Mouse (Mus musculus) mature B cell (primary cell): ENCODE measurements at regions not wholly inside any gene's neighbourhood (a gene's known extent, or its start where the extent isn't known, plus 50 kb on each side); places are given as distances from the start of the nearest gene placed in this dataset.

Experiments used
- in situ Hi-C: fragments of 300-500 bp; cut with MboI; formaldehyde crosslinking; loops from 2 replicates; pipeline ENCODE4 v1.14.3; 2019

DNA sequence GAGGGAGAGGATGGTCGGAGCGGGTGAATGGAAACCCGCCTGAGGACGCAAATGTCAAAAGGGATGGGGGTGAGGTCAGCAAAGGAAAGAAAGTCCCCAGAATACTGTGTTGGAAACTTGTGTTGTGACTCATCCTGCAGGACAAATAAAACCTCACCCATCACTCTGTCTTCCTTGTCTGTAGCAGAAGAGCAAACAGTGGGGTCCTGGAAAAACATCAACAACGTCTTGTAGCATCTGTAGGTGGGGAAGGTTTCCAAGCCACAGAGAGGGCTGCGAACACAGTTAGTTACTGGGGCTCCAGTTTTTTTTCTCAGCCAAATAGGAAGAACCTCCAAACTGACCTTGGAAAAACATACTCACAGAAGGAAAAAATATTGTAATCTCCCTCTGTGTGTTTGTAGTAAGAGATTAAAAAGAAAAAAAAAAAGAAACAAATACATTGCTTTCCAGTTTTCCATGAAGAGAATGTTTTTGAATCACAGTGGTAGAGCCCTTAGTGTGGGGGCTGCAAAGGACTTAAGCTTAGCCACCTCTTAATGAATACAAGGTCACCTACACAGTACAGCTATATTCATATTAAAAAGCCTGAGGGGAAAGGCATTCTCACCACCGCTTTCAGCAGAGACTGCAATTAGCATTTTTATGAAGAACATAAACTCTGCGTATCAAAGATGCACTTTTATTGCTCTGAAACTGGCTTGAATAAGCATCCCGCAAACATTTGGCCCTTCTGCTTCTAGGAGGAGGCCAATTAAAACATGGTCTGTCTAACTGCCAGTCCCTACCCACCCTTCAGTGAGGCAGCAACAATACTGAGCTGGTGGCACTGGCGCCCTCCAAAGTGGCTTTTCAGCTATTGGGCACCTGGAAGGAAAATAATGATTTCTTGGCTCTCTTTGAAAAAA, 198.6 kb upstream of the Tprg start:
- in situ Hi-C loops: loop anchor here (25.0 kb wide), 1 partner anchor 1551 kb away; no protein-coding TSS in a partner anchor

DNA sequence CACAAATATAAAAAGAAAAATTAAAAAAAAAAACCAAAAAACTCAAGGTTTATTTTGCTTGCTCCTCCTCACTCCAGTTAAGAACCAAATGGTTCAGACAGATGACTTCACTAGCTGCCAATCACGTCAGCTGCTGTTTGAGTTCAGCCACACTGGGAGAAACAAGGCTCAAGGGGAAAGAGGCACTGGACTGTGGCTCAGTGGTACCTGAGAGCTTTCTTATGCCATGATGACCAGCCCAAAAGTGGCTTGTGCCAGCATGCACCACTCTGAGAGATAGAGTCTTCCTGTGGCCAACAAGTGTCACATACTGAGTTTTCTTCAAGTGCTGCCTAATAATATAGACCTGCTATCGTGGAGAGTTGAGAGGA, 198.0 kb upstream of the Tprg start:
- in situ Hi-C loops: loop anchor here (25.0 kb wide), 1 partner anchor 1551 kb away; no protein-coding TSS in a partner anchor

DNA sequence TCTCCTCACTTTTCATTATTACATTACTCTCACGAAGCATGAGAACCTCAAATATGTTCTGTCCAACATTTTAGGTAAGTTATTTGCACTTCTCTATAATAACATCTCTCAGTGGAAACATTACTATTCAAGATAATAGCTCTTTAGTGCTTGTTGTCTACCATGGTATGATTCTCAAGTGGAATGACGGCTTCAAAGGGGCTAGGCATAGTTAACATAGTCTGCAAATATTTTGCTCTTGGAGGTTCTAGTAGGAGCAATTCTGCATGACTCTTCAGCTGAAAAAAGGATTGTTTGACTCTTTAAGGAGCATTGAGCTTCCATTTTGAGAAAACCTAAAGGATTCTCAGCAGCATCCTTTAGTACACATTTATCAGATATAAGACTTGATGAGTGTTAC, 182.5 kb upstream of the Tprg start:
- in situ Hi-C loops: no loop called here

DNA sequence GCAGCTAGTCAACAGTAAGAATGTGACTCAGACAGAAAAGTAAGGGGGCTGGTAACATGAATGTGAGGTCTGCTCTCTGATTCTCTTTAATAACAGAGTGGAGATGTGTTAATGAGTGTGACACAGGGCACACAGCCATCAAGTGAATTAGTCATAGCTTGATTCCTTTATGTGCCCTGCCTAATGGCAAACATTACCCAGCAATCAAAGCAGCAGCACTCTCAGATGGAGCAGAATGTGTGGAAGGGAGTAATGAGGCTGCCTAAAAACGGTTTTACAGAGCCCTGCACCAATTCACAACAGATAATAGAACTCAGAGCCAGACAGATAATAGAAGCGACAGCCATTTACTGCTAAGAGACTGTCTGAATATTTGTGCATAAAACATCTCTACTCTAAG, 182.0 kb upstream of the Tprg start:
- in situ Hi-C loops: no loop called here

DNA sequence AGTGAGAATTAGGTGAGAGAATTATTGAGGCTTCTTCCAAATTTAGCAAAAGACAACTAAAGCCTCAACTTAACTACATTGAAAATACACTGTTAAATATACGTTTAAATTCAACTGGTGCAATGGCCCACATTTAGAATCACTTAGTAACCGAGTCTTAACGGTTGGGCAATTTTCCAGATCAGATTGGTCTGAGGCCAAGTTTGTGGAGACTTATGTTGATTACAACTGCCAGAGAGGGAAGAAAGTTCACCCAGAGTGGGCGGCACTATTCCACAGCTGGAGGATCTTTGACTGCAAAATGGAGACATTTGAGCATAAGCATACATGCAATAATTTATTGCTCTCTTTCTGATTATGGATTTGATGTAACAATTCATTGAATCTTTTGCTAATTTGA, 146.5 kb upstream of the Tprg start:
- in situ Hi-C loops: no loop called here

DNA sequence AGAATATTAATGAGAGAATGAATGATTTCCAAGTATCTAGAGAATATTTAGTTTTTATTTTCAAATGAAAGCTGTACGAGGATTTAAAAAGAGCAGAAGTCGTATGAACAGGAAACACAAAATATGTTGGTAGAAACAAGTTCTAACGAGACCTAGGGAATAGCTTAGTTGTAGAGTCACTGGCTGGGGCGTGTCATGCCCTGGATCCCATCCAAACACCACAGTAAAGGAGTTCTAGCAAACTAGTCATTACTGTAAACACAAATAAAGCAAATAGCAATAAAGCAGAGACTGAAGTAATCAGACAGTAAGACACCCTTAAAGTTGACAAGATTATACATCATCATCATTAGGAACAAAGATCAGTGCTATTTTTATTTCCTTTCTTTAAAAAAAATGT, 139.1 kb upstream of the Tprg start:
- in situ Hi-C loops: no loop called here

DNA sequence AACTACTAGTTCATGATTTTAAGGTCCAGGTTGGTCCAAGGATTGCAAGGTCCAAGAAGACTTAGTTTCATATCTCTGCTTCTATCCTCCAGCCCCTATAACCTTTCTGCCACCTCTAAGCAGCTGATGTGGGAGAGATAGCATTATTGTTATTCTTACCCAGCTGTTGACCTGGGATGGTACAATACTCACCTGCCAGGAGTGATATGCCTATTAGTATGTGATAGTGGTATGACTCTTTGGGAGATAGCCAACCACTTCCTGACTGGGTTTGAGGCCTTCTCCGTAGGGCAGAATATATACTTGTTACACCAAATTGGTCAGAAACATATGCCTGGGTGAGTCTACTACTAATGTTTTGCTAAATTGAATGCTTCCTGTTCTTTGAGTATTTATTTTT, 137.4 kb upstream of the Tprg start:
- in situ Hi-C loops: no loop called here

DNA sequence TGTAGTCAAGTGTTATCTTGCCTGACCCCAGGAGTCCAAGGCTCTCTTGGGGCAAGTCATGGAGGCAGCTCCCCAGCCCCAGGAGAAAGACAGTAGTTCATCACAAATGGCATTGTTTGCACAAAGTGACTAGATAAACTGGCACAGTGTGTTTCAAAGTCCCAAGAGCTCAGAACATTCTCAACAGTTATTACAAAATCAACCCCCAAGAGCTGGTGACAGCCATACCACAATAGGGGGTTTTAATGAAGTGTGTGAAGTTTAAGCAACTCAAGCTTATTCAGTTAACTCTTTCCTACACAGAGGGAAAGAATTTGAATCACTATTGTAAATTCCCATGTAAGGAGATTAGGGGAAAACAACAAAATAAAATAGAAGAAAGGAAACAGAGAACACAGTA, 109.7 kb upstream of the Tprg start:
- in situ Hi-C loops: no loop called here

DNA sequence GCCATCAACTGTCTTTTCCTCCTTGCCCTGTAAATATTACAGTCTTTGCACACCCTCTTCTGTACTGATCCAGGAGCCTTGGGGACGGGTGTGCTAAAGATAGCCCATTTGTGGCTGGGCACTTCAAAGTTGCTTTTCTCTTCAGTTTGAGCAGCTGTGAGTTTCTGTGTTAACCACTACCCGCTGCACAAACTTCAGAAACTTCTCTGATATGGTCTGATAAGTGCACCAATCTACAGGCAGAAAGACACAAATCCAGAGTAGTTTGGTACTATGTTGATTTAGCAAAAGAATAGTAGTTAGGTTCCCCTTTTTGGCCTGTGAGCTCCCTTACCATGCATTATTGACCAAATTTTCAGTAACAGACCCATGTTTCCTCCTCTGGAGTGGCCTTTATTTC, 108.6 kb upstream of the Tprg start:
- in situ Hi-C loops: no loop called here

DNA sequence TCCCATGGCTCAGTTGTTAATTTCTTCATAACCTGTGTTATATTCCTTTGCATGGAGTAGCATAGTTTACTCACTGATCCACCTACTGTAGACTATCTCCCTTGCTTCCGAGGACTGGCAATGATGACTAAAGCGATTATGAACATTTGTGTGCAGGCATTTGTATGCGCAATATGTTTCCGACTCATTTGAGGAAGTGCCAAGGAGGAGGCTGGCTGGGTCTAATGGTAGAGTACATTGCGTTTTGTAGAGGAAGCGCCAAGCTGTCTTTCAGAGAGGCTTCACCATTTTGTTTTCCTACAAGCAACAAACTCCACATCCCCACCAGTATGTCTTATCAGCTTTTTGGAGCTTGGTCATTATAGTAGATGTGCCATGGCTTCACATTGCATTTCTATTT, 104.7 kb upstream of the Tprg start:
- in situ Hi-C loops: no loop called here

DNA sequence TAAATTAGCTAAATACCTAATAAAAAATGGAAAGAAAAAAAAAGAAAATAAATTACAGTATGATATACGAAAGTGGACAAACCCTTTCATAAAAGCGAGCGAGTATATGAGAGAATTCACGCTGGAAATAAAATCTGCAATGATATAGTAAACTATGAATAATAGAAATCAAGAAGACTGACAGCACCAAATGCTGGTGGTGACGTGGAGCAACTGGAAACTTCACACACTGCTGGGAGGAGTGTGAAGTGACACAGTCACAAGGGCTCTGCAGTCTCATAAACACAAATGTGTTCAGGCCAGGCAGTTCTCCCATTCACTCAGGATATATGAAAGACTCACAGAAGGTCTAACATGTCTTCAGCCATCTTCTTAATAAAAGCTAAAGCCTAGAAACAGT, 89.5 kb upstream of the Tprg start:
- in situ Hi-C loops: no loop called here

DNA sequence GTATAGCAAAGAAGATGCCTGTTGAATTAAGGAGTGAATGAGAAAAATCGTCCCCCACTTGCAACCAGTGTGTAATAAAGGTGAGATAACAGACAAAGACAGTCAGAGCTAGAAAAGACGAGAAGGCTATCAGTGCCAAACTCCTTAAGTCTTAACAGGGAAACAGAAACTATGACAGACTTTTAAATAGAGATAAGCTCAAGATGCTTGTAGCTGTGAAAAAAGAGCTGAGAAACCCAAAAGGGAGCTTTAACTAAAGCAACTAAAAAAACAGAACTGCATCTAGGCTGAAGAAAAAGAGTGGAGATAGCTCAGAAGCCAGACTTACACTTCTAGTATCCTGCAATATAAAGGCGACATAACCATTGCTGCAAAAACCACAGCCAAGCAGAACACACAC, 87.8 kb upstream of the Tprg start:
- in situ Hi-C loops: no loop called here

DNA sequence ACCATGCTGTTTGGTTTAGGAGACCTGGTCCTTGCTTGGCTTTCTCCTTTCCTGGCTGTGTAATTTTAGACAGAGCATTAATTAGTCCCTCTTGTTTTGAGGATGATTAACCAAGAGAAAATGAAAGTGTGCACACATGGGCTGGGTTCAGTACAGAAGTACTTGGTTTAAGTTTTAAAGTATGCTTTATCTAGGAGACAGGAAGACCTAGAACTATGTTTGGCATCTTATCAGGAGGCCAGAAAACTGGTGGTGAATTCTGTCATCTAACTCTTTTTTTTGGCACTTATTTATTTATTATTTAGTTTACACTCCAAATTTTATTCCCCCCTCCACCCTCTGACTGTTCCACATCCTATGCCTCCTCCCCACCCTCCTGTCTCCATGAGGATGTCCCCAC, 86.6 kb upstream of the Tprg start:
- in situ Hi-C loops: no loop called here

DNA sequence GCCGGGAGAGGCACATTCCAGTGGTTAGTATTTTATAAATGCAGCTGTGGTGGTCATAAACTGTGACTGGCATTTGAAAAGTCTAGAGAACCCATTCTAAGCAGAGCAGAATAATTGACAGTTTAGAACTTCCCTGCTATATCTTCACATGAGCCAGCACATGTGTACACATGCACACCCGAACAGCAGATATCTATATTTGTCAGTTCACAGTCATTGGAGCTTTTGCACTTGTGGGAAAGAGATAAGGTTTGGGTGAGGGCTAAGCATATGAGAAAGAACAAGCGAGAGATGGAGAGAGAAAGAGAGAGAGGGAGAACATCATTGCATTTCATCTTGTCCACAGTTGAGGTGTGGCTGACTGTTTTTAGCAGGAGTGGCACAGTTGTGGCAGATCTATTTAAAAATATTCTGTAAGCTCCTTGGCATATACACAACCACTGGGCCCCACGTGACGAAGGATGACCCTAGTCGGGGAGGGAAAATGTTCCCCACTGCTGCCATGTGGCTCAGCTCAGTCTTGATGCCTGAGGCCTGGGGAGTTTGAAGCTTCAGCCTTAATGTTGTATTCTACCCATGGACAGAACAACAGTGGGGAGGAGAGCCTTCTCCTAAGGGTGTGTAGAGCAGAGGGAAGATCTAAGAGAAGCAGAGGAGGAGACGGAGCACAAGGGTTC, 85.4 kb upstream of the Tprg start:
- in situ Hi-C loops: no loop called here

DNA sequence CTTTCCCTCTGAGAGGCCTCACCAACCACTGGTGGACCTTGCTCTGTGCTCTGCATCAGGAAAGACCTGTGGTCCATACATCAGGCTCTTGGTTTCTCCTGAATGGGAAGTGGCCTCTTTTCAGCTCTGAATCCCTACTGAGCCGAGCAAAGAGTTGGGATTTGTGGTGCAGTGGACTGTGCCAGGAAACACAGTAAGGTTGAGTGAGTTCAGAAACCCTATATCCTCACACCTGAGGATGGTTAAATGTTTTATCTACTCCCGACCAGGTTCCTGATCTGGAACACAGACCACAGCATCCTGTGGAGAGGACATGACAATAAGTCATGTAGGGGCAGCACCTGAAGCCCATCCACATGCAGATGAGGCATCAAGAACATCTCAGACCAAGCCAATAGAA, 73.4 kb upstream of the Tprg start:
- in situ Hi-C loops: no loop called here

DNA sequence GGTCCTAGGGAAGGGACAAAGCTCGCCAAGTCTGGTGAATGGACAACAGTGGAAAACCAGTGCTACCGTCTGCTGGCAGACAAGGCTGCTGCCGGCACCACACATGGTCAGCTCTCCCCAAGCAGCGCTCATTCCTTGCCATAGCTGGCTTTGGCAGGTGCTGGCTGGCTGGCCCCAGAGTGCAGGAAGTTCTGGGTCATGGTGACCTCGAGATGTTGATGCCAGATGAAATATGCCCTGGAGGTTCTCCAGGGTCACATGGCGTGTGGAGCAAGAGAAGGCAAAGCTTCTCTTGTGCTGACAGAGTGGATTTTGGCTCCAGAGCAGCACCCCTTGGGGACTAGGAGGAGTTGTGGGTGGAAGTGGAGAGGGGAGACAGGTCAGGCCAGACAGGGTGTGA, 66.1 kb upstream of the Tprg start:
- in situ Hi-C loops: no loop called here

DNA sequence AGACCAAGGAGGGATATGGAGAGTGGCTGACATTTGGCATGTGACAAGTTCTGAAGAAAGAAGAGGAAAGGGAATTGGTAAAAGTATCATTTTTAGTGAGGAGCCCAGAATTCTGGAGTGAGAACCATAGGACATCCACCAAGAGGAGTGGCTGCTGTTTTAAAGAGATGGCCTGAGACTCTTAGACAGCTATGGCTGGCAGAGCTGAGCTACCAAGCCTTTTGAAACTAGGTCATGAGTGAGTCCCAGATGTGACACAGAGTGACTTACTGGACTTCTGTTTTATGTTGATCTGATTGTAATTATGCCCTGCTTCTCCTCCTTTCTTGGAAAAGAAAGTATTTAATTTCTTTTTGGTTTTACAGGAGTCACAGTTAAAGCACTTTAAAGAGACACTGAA, 61.8 kb upstream of the Tprg start:
- in situ Hi-C loops: no loop called here
